Mouse (Mus musculus) CH12.LX (cell line): Measurements from ENCODE around the gene Pabpn1l.

Source experiments
- CTCF ChIP-seq, 2 experiments: IDR thresholded peaks in 1 of 2; conservative IDR thresholded peaks in 1 of 2; 2 replicates each; pipeline ENCODE4 v1.5.1; 2011 to 2012; ENCODE audit warnings: low read depth in 2 of 2, low read length in 2 of 2, improper control_type of control experiment in 1 of 2, inconsistent platforms in 1 of 2, mild to moderate bottlenecking in 1 of 2, moderate library complexity in 1 of 2
- KAT2A ChIP-seq: IDR thresholded peaks from 2 replicates; pipeline ENCODE4 v1.6.1; 2012; ENCODE audit warnings: low read length, improper control_type of control experiment, inconsistent platforms; ENCODE audit not compliant: insufficient replicate concordance
- MAX ChIP-seq: IDR thresholded peaks from 2 replicates; pipeline ENCODE4 v1.6.1; 2011; ENCODE audit warnings: low read length, improper control_type of control experiment
- NELFE ChIP-seq: IDR thresholded peaks from 2 replicates; pipeline ENCODE4 v1.6.1; 2011; ENCODE audit warnings: low read depth, low read length, improper control_type of control experiment
- POLR2A ChIP-seq: IDR thresholded peaks from 2 replicates; pipeline ENCODE4 v1.6.1; 2011; ENCODE audit warnings: low read depth, mild to moderate bottlenecking, improper control_type of control experiment, low read length
- POLR2AphosphoS2 ChIP-seq: IDR thresholded peaks from 2 replicates; pipeline ENCODE4 v1.6.1; 2011; ENCODE audit warnings: low read depth, low read length, improper control_type of control experiment

DNA sequence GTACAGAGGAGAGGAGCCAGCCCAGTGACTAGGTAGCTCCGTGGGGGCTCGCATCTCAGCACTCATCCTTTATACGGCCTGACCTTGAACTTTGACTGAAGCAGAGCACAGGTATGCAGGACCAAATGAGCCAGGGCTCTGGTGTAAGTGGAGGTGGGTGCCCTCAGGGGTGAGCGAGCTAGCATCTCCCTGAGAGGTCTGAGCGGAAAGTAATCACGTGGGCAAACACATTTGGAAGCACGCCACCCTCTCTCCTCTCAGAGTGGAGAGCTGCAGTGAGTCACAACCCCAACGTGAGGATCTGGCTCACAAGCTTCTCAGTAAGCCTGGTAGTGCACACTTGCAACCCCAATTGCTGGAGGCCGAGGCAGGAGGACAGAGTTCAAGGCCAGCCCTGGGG, 19.5 kb upstream of the Pabpn1l start:
- TF ChIP-seq CTCF (conservative IDR thresholded peaks at IDR 0.05 in 1 of 2, IDR thresholded peaks at IDR 0.05 in 1 of 2; ENCODE audit: low read depth in 2 of 2, low read length in 2 of 2) (no peak), POLR2A (no peak), MAX (no peak), POLR2AphosphoS2 (no peak), KAT2A (no peak), NELFE (no peak)
